Mouse (Mus musculus) embryonic fibroblast, embryonic 13.5 days (primary cell): ENCODE measurements around the gene Flrt2. TPM values are rescaled to one million over a fixed set of nuclear protein-coding genes. Genes with fewer than 3 reads are reported as not detected.
A peak's percentile ranks its signal among the peaks of the same experiment; 100 is the strongest.

Source experiments
- H3K27ac ChIP-seq: 2 replicates; pipeline ENCODE4 v1.5.1; 2012; ENCODE audit warnings: low read length, control low read depth, inconsistent platforms; ENCODE audit not compliant: insufficient read depth
- H3K4me1 ChIP-seq: 2 replicates; pipeline ENCODE4 v1.6.1; 2011; ENCODE audit warnings: low read length; ENCODE audit not compliant: control insufficient read depth, insufficient read depth
- H3K4me3 ChIP-seq: 2 replicates; pipeline ENCODE4 v1.5.1; 2011; ENCODE audit warnings: mild to moderate bottlenecking, control low read depth, low read length; ENCODE audit not compliant: insufficient read depth
- CTCF ChIP-seq: IDR thresholded peaks from 2 replicates; pipeline ENCODE4 v1.5.1; 2011; ENCODE audit warnings: mild to moderate bottlenecking, control low read depth, low read length, moderate library complexity, borderline replicate concordance; ENCODE audit not compliant: insufficient read depth
- POLR2A ChIP-seq: IDR thresholded peaks from 2 replicates; pipeline ENCODE4 v1.6.1; 2011; ENCODE audit warnings: low read depth, mild to moderate bottlenecking, control low read depth, low read length, moderate library complexity
- polyA plus RNA-seq: library from polyadenylated mRNA; stranded (reverse); fragments of >200 nt; gene quantifications from 2 replicates; pipeline ENCODE4 v1.2.4, GENCODE M21; 2011; ENCODE audit warnings: low read depth; ENCODE audit not compliant: missing spikeins, insufficient read length

The Flrt2 gene
- polyA plus RNA-seq, 1 experiment, result 94.9 TPM

GRCm38 (mm10) chr12:95749248-95749647 lies 57.2 kb downstream of the Flrt2 start:
- TF ChIP-seq POLR2A (no peak), CTCF (no peak)
- no peak overlapping the region for H3K4me3 ChIP-seq

DNA sequence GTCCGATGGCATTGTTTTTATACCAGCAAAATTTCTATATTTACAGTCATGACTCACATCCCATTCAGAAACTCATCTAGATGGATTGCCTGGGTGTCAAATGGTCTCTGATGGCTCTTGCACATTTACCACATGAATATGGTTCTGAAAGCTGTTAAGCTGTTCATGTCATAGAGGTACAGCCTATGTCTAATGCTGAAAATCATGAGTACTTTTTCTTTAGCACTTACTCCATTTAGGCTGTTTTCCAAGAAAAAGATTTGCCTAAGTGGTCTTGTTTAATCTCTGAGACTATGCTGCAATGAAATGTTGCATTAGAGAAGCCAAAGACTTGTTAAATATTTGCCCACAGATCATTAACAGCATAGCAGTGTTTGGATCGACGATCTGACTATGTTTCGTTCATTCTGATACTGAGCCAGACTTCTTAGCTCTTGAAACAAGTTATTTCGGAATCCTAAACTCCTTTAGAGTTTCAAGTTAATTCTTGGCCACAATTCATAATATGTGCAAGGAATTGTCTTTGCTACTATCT lies 67.3 kb downstream of the Flrt2 start:
- TF ChIP-seq CTCF (no peak), POLR2A (no peak)

More at GRCm38 (mm10) chr12:95749248-95749647, 57.2 kb downstream of the Flrt2 start:
- Histone ChIP-seq H3K27ac (peak overlapping the region; percentile 36; the same call in 1 of the 2 replicates), H3K4me1 (peaks cover 9% of the 10 kb centered on the region; the same call in 1 of the 2 replicates)

DNA sequence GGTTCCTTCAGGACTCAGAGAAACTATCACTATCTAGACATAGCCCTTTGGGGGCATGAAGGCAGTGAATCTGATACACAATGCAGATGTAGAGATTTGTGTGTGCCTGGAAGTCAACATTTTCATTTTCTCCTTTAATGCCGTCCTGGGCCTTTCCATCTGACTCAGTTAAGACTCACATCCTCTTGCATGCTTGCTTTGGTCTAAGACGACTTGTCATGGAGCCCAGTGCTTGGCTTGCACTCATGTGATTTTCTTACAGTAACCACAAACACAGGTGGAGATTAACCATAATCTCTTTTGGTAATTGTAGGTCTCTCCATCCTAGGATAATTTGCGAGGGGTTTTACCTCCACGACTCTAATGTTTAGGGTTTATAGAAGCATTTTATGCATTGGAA lies 73.2 kb downstream of the Flrt2 start:
- Histone ChIP-seq H3K4me1 (peaks cover 11% of the 10 kb centered on the region), H3K4me3 (no peak overlapping the region)
- no peak for TF ChIP-seq POLR2A
- no peak for TF ChIP-seq CTCF

More for the DNA sequence above, 67.3 kb downstream of the Flrt2 start:
- Histone ChIP-seq H3K4me3 (no peak overlapping the region), H3K27ac (no peak overlapping the region), H3K4me1 (peaks cover 1% of the 10 kb centered on the region; the same call in 1 of the 2 replicates)

DNA sequence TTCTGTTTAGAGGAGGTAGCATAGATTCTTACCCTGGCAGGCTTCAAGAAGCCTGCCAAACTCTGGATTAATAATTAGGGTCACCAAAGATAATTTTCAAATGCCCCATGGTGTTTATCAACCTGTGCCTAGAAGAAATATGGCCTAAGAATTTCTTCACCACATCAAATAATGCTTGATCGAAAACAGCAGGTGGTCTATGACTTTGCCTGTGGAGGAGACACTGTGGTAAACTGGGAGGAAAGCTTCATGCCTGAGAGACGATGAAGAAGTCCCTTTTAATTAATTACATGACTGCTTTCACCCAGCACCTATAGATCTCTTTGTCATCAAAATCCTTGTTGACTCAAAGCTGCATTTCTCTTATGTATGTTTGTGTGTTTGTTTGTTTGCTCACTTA lies 77.0 kb downstream of the Flrt2 start:
- no peak for TF ChIP-seq POLR2A
- TF ChIP-seq CTCF, result no peak
- Histone ChIP-seq H3K4me1 (peaks cover 15% of the 10 kb centered on the region), H3K4me3 (no peak overlapping the region), H3K27ac (0 out of 2 replicates have a peak overlapping the region, but pooled peaks have one; percentile 18)

More for the DNA sequence above, 73.2 kb downstream of the Flrt2 start:
- peak overlapping the region; percentile 99 for H3K27ac ChIP-seq

GRCm38 (mm10) chr12:95770251-95770650 lies 78.2 kb downstream of the Flrt2 start:
- H3K27ac ChIP-seq, result no peak overlapping the region
- TF ChIP-seq CTCF (no peak), POLR2A (no peak)
- H3K4me1 ChIP-seq, result peaks cover 11% of the 10 kb centered on the region
- no peak overlapping the region for H3K4me3 ChIP-seq

DNA sequence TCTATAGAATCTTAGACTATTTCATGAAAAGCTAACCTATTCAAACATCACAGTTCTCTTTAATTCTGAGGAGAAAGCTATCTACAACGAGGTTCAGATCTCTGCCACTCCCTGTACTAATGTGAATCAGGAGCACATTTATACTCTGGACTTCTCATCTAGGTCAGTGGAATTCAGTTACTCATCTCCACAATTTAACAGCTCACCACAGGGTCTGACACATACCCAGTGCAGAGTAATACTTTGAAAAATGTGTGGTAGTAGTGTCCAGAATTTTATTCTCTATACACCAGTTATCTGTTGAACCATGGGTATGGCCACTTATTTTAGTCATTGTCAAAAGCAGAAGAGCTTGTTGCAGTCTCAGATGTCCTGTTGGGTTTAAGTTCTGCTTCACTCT lies 98.1 kb downstream of the Flrt2 start:
- no peaks in the 10 kb centered on the region; the same call in 1 of the 2 replicates for H3K4me1 ChIP-seq
- peak overlapping the region; percentile 34; the same call in 1 of the 2 replicates for H3K27ac ChIP-seq
- TF ChIP-seq POLR2A, result no peak
- TF ChIP-seq CTCF, result no peak
- no peak overlapping the region for H3K4me3 ChIP-seq

DNA sequence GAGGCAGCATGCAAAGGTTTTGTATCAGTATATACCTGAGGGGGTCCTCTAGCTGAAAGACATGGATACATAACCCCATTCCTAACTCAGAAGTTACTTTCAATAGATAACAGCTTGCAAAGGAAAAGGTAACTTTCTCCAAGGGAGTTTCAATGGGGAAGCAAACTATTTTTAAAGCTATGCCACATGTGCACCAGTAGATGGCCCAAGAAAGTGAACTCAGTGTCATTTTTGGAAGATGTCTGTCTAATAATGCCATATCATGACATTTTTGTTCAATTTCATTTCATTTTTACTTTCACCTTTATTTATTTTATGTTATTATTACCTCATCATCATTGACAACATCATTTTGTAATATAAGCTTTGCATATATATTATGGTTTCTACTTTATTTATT lies 124.6 kb downstream of the Flrt2 start:
- TF ChIP-seq CTCF (no peak), POLR2A (no peak)
- Histone ChIP-seq H3K27ac (no peak overlapping the region), H3K4me1 (no peaks in the 10 kb centered on the region), H3K4me3 (no peak overlapping the region)
